Mouse (Mus musculus) megakaryocyte progenitor cell, adult 5-6 weeks (primary cell): ENCODE measurements around the gene Gpsm1. TPM values are rescaled to one million over a fixed set of nuclear protein-coding genes. Genes with fewer than 3 reads are reported as not detected.

Experiments used
- ATAC-seq: replicated peaks from 2 replicates; pipeline ENCODE4 v1.8.0; 2016; ENCODE audit warnings: mild to moderate bottlenecking, moderate TSS enrichment, inconsistent platforms; ENCODE audit not compliant: poor library complexity
- total RNA-seq, 2 experiments: library from RNA; stranded (forward) in 1 of 2; stranded (reverse) in 1 of 2; fragments of 157-497, 149-512 nt in 1 of 2; fragments of 200-1000 nt in 1 of 2; gene quantifications; 2 replicates each; pipeline versions ENCODE4 v1.2.3 to v1.2.4; 2015 to 2017

Gpsm1 gene
- total RNA-seq, 2 experiments from 2014 or later: 6.7 to 7.4 TPM

DNA sequence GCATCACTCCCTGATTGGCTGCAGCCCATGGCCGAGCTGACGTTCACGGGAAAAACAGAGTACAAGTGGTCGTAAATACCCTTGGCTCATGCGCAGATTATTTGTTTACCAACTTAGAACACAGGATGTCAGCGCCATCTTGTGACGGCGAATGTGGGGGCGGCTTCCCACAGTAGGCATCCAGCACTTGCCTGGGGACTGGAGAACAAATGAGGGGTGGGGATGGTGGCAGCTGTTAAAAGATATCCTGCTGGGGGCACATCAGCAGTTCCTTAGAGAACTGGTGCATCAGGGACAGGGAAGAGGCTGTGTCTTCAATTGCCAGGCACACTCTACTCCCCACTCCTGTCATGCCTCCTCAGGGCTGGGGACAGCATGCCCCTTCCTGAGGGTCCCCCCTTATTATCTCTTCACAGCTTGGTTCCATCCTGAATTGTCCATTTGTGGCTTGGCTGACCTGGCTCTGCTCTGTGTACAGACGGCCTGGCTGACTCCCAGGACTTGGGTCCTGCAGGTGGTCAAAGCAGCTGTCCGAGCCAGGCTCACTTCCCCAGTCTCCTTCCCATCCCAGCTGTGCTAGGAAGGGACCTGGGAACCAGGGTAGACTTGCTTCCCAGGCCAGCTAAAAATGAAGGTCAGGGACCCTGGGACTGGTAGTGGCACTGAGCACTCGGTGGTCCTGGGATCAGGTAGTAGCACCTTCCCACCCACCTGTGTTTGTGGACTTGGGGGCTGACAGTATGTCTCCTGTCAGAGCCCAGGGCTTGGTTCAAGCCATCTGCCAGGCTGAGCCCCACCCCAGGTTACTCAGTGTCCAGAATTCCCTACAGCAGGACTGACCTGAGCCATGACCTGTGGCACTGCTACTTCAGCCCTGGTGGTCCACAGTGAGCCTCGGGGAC, 23.2 kb downstream of the Gpsm1 start:
- no peak for ATAC-seq

DNA sequence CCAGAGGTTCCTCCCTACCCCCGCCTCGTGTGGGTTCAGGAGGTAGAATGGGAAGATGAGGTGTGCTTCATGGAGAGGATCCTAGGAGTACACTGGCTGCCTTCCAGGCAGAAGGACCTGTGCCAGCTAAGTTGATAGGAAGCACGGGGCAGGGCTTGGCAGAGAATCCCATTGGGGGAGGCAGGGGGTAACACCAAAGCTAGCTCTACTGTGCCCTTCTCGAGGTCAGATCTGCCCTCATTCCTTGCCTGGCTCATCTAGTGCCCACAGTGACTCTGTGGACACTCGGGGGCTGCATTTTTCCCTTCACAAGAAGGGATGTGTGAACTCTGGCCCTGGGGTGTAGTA, 23.9 kb downstream of the Gpsm1 start:
- no peak for ATAC-seq

DNA sequence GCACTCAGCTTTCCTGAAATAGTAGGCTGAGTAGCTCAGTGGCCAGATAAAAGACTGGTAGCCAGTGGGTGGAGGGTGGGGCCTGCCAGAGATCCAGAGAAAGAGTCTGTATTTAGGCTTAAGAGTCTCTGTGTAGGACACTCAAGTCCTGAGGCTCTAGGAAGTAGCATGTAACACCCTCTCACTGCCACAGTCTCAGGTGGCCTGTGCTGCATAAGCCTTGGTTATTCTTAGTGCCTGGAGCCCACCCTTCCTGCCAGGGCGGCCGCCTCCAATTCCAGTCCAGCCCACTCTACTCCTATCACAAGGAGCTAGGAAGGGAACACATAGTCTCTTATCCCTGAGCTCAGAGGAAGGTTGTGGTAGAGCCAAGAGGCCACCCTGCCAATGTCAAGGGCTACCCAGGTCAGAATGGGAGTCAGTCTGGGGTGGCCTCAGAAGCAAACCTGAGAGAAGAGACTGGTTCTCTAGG, 26.2 kb downstream of the Gpsm1 start:
- no peak for ATAC-seq

DNA sequence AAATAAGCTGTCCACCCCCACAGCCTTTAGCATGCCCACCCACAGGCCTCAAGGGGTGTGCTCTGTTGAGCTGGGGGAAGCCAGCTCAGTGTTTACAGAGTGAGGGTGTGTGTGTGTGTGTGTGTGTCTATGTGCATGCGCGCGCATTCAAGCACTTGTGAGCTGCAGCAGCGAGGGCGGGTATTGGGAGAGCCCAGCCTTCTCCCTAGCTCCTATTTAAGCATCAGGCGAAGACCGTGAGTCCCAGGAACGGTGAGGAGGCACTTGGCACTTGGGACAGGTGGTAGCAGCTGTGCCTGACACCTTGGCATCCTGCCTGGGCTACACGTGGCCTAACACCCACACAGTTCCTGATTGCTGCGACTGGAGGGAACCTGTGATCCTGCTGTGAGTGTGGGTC, 26.7 kb downstream of the Gpsm1 start:
- no peak for ATAC-seq

DNA sequence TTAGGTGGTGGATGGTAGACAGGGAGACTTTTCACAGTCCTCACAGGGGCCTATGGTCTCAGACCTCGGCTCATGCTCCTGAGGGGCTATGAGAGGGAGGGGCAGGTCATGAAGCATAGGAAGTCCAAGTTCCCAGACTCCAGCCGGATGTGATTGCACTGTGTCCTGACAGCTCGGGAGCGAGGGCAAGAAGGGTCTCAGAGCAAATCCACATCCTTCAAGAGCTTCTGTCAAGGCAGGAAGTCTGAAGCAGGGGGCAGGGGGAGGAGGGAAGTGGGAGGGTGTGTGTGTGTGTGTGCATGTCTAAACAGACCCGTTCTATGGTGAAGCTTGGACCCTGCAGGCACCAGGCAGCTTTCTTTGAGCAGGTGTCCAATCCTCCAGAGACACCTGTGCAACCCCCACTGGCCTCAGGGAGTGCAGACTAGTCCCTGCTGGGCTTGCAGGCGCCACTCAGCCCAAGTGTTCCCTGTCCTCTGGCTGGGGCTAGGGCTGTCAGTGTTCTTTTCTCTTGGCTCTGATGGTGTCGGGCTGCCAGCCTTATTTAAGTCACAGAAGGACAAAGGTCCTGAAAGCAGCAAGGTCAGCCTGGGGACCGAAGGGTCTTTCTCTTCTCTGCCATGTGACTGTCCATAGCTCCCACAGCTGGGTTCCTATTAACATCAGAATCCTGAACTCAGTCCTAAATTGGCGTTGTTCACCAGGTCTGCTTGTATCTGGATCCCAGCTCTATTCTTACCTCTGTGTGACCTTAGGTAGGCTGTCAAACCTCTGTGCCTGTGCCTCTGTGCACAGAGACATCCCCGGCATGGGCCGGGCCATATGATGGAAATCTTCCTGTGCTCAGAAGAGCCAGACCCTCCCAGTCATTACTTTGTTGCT, 27.5 kb downstream of the Gpsm1 start:
- ATAC-seq: no peak

DNA sequence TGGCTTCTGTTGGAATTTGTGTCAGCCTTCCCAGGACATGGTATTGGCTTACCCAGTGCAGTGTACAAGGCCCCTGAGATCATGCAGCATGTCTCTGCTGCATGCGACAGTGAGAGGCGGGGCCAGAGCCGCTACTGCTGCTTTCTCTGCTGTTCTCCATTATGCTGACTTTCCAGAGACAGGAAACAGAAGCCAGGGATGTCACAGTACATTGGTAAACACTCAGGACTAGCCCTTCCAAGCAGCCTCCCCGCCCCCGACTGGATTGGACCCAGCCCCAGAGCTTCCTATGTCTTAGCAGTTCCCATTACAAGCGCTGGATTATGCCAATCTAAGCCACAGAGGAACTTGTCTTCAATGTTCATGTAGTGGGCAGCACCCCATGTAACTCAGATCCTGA, 32.9 kb downstream of the Gpsm1 start:
- ATAC-seq: no peak

DNA sequence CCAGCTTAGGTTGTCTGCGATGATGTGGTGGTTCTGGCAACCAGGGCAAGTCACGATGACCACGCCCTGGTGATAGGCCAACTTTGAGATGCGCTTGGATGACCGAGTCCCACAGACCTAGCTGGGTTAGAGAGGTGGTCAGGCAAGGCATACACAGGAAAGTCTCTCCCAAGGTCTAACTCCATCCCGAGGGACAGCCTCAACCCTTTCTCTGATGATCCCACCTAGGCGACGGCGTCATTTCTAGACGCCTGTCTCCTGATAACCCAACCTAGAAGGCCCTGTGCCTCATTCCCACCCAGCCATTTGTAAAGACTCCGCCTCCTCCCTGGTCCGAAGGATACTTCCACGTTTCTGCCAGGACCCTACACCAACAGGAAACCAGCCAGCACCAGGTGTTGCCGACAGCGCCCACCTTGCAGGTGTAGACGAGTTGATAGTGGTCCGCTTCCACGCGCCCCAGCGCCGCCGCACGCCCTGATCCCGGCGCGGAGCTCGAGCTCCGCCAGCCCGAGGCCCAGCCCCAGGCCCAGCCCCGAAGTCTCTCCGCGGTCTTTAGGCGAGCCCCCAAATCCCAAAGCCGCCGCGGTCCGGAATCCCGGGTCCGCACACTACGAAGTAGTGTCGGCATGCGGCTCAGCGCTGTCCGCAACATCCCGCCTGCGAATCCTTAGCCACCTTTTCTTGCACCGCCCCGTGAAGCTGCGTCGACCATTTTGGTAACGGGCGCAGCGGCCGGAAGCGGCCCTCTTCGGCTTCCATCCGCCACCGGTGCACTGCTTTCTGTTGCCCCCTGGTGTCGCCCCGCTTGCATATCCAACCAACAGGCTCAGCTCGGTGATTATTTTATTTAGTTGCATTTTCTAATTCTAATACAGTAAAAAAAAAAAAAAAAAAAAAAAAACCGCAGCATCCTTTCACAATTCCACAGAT, 36.3 kb downstream of the Gpsm1 start, which contains the start of gene Dnlz:
TSS of gene Dnlz (minus strand) at position 753 of the 933 bp plus-strand sequence.
- ATAC-seq: peak; percentile 93

DNA sequence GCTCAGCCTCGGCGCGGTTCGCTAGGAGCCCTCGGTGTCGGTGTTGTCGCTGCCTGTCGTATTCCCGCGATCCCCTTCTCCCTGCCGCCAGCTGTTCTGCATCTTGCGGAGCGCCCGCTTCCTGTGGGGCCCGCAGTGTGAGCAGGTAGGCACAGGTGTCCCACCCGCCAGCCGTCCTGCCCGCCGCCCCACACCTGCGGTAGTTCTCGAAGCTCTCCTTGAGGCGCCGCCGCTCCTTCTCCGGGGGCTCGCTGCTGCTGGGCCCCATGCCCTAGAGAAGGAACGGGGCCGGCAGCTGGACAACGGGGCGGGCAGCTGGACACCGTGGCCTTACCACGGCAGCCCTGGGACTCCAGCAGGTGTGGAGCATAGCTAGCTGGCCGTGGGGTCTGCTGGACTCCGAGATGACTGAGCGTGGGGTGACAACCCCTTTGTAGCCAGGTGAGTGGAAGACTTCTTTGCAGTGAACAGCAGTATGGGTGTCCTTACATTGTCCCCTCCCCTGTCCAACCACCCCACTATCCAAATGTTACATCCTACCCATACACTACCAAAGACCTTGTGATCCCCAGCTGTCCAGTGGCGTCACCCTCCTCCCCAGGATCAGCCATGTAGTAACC, 37.1 kb downstream of the Gpsm1 start:
- ATAC-seq: peak; percentile 32

DNA sequence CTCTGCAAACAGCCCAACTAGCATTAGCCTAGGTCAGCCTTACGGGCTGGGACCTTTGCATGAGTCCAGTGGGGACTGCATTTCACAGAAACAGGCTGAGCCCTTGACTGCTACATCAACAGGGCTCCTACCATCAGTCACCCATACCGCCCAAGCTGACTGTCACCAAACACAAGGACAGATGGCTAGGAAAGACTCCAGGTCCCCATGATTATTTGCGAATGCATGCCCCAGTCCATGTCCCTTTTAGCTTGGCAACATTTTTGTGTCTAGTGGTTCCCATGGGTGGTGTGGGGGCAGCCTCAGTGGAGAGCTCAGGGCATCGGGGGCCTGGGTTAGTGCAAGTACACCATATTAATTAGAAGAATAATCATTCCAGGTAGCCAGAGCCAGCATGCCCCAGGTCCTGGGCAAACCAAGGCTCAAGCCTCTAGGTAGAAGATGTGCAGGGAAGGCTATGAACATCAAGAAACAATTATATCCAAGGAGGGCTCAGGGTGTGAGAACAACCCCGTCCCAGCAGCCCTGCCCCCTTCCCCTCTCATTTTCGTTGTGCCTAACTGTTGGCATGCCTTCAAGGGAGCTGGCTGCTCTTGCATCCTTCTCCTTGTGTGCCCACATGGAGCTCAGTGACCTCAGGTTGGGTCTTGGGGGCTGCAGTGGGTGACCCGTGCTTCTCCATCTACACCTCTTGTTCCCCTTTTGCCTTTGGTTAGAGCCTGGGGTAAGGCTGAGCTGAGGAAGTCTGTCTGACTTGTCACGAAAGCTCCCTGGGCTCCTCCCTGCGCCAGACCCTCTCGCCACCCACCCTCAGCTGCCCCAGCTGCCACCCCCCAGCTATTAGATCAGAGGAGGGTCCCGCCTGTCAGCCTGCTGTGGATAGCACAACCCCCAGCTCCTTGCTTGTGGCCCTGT, 38.0 kb downstream of the Gpsm1 start:
- ATAC-seq: no peak

DNA sequence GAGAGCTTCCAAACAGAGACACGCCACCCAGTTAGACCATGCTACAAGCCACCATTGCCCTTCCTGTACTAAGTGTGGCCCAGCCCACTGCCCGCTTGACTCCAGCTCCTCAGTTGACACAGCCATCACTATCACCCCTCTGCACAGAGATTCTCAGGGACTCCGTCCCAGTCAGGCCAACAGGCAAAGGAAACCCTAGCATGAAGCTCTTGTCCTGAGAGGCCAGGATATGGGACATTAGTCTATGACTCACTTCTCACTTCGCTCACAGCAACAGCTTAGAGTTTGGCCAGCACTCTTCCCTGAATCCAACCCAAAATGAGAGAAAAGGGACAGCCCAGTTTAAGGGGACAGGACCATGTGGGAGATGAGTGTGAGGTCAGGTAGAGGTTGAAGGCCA, 39.1 kb downstream of the Gpsm1 start:
- ATAC-seq: no peak

DNA sequence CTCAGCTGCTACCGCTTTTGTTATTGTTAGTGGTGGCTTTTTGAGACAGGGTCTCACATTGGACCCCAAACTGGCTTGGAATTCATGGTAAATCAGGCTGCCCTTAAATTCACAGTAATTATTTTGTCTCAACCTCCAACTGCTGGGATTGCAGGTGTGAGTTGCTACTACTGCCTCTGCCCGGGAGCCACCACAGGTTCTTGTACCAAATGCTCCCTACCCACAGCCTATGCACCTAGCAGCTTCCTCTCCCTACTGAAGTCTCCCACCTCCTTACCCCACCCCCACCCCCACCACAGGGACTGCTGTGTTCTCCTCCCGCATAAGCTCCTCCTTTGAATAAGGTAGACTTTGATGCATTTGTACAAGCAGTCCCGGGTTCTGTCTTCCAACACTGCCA, 40.9 kb downstream of the Gpsm1 start:
- ATAC-seq: no peak

DNA sequence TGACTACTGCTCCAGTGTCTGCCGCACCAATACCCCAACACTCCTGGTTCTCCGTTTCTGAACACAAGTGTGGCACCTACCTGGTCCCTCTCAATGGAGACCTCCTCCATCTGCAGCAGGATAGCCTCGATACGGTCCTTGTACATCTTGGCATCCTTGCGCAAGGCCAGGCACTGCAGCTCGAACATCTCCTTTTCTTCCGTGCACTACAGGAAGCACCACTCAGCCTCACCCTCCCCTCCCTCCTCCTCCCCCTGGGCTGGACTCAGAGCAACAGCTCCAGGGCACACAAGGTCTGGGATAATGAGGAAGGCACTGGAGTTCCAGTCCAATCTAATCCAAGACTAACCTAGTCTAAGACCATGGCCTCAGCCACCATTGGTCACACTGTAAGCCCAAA, 41.4 kb downstream of the Gpsm1 start:
- ATAC-seq: no peak

DNA sequence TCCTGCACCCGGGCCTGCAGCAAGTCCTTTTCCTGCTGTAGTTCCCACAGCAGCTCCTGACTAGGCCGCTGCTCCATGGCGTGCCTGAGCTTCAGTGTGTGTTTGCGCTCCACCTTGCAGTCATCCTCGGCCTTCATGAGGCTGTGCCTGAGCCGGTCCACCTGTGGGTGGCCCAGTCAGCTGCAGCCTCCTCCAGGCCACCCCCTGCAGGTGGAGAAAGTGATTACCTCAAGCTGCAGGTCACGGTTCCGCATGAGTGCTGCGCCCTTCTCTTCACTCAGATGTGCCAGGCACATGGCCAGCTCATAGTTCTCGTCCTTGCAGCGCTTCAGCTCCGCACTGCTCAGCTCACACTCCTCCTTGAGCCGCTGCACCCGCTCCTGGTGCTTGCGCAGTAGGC, 42.2 kb downstream of the Gpsm1 start:
- ATAC-seq: no peak

DNA sequence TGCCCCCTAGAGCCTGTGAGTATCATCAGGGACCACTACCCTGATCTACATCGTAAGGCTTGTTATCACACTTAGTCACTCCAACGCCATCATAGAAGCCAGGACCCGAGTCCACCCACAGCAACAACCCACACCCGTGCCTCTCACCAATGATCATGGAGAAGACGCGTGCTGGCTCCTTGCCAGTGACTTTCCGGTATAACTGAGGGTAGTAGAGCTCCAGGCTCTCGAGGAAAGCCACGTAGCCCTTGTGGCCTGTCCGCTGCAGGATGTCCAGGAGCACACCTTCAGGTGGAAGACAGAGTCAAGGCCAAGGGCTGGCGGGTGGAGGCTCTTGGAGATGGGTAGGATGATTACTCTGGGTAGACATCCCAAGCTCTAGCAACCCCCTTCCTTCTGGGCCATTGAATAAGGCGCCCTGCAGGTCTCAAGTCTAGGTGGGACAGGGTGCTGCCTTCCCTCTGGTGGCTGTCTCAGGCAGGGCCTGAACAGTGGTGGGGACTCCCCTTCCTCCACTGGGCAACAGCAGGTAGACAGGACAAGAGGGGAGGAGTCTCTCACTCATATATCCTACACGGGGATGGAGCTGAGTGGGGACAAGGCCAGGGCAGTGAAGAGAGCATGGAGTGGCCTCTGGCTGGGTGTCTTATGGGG, 43.5 kb downstream of the Gpsm1 start:
- ATAC-seq: no peak

DNA sequence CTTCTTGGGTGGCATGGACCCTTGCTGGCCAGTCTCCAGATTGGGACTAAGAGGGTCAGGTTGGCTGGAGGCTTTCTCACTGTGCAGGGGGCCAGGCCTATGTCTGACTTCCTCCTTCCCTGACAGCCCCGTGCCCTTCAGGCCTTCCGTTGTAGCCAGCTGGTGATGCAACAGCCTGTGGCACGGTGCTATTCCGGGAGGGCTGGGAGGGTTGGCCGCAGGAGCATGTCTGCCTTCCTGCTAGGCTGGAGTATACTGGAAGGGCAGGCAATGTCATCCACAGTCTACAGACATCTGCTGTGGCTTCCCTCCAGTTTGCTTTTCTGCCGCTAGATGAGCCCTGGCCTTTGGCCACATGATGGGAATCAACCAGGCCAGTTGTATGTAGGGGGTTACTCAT, 44.7 kb downstream of the Gpsm1 start:
- ATAC-seq: peak; percentile 77

DNA sequence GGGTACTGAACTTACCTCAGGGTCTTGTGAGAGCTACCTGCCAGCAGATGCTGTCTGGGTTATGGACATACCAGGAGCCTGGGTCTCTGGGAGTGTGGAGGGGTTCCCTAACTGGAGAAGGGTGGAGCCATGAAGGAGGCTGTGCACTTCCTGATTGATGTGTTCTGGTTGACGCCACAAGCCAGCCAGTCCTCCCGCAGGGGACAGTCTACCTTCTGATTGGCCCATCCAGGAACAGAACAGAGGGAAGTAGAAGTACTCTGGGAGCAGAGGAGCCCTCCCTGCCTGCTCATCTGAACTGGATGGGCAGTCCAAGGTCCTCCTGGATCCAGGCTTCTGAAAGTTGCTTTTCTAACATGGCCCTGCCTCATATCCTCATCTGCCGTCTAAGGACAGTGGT, 45.5 kb downstream of the Gpsm1 start, which contains the start of gene Card9:
TSS of gene Card9 (minus strand) at position 147 of the 400 bp plus-strand sequence.
- ATAC-seq: peak; percentile 82

DNA sequence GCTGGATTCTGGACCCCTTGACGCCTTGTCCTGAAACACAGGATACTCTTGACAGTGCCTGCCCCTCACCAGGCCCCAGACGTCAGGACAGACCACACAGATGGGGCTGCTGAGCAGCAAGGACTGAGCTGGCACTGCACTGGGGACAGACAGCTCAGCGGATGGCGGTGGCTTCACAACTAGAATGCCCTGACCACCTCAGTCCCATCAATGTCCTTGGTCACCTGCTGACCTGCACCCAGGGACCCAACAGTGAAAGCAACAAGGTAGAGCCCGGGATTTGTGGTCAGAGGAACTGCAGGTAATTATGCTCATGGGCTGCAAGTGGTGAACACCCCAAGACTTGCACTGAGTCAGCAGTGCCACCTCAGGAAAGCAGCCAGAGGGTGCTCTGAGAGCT, 47.7 kb downstream of the Gpsm1 start:
- no peak for ATAC-seq

DNA sequence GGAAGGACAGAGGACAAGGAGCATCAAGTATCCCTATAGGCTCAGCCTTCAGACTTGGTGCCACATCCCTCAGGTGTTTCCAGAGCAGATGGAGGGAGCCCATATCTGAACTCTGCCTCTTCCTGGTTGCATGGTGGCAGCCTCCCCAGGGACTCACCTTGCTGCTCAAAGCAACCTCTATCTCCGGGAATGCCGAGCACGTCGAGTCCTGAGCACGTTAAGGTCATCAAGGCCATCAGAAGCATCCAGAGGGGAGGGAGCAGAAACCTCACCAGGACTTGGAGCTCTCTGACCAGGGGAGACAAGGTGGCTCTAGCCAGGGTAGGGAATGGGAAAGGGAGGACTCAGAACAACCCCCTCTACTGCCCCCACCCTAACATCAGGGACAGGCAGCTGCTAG, 48.2 kb downstream of the Gpsm1 start:
- ATAC-seq: no peak
